Mouse (Mus musculus) ES-E14 (cell line): ENCODE results near the gene Catsper4. TPM values are rescaled to one million over a fixed set of nuclear protein-coding genes. Genes with fewer than 3 reads are reported as not detected.

Source experiments
- DNase-seq: peaks from one replicate; pipeline ENCODE4 v3.0.0-alpha.2; 2013; ENCODE audit warnings: low read depth, low spot score
- H3K27ac ChIP-seq: 2 replicates; pipeline ENCODE4 v1.5.1; 2012; ENCODE audit warnings: low read depth, mild to moderate bottlenecking, low read length, moderate library complexity, mixed read lengths; ENCODE audit not compliant: poor library complexity, insufficient read depth, severe bottlenecking
- H3K36me3 ChIP-seq: 2 replicates; pipeline ENCODE4 v1.6.1; 2012; ENCODE audit warnings: mild to moderate bottlenecking, low read length, moderate library complexity, mixed read lengths; ENCODE audit not compliant: control insufficient read depth, poor library complexity, insufficient read depth, severe bottlenecking
- H3K4me1 ChIP-seq, 2 experiments: fragments of 150-350 bp in 1 of 2; sonication (generic) in 1 of 2; 2 replicates each; pipeline ENCODE4 v1.6.1; 2012; ENCODE audit warnings: low read length in 2 of 2, mild to moderate bottlenecking in 1 of 2, mixed read lengths in 1 of 2; ENCODE audit not compliant: control insufficient read depth in 2 of 2, insufficient read depth in 2 of 2, poor library complexity in 1 of 2
- H3K4me3 ChIP-seq, 2 experiments: fragments of 150-350 bp in 1 of 2; sonication (generic) in 1 of 2; 2 replicates each; pipeline ENCODE4 v1.5.1; 2012; ENCODE audit warnings: low read length in 2 of 2, low read depth in 1 of 2, mild to moderate bottlenecking in 1 of 2, mixed read lengths in 1 of 2; ENCODE audit not compliant: insufficient read depth in 1 of 2, poor library complexity in 1 of 2, severe bottlenecking in 1 of 2
- H3K9ac ChIP-seq: 2 replicates; pipeline ENCODE4 v1.6.1; 2012; ENCODE audit warnings: low read depth, mild to moderate bottlenecking, low read length, mixed read lengths; ENCODE audit not compliant: poor library complexity, insufficient read depth, severe bottlenecking
- H3K9me3 ChIP-seq: fragments of 150-350 bp; sonication (generic); 2 replicates; pipeline ENCODE4 v1.6.1; 2012; ENCODE audit warnings: low read depth, mild to moderate bottlenecking, low read length; ENCODE audit not compliant: control insufficient read depth, insufficient read depth
- CHD2 ChIP-seq: IDR thresholded peaks from 2 replicates; pipeline ENCODE4 v1.6.1; 2014; ENCODE audit warnings: mild to moderate bottlenecking, low read depth, low read length, inconsistent platforms
- HCFC1 ChIP-seq: IDR thresholded peaks from 2 replicates; pipeline ENCODE4 v1.6.1; 2012; ENCODE audit warnings: low read length, inconsistent platforms, borderline replicate concordance; ENCODE audit not compliant: insufficient read depth
- MAFK ChIP-seq: IDR thresholded peaks from 2 replicates; pipeline ENCODE4 v1.6.1; 2014; ENCODE audit warnings: mild to moderate bottlenecking, low read depth, low read length, inconsistent platforms; ENCODE audit not compliant: insufficient read depth
- ZC3H11A ChIP-seq: IDR thresholded peaks from 2 replicates; pipeline ENCODE4 v1.6.1; 2012; ENCODE audit warnings: low read depth, mild to moderate bottlenecking, inconsistent platforms, low read length, borderline replicate concordance
- ZNF384 ChIP-seq: IDR thresholded peaks from 2 replicates; pipeline ENCODE4 v1.6.1; 2012; ENCODE audit warnings: low read depth, low read length, inconsistent platforms
- in situ Hi-C, 2 experiments: fragments of 600-800 bp; cut with MboI; formaldehyde crosslinking; loops; one replicate each; pipeline ENCODE4 v1.15.1; 2025; ENCODE audit warnings: low sequenced_read_pairs in 2 of 2, inconsistent platforms in 1 of 2; ENCODE audit not compliant: unreplicated experiment in 2 of 2
- total RNA-seq: library from RNA; depleted of rRNA; stranded (reverse); fragments of 300-350 nt; gene quantifications from 2 replicates; pipeline ENCODE4 v1.2.3, GENCODE M21; 2012

Gene Catsper4
- total RNA-seq, 1 experiment: not detected

DNA sequence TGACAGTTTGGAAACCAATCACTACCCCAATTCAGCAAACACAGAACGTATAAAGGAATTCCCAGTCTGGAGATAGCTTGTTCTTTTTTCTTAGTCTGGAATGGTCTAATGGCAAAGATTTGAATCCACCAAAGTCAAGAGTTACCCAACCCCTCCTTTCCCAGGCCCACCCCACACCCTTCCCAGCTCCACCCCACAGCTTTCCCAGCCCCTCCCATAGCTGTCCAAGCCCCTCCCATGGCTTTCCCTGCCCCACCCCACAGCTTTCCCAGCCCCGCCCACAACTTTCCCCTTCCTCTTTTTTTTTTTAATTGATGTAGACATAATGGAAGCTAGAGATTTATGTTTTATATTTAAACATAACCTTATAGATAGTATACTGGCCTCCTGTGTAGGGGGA lies 27.8 kb downstream of the Catsper4 start:
- Histone ChIP-seq H3K27ac (no peak overlapping the region), H3K4me3 (no peak overlapping the region), H3K9me3 (no peaks in the 10 kb centered on the region), H3K9ac (no peak overlapping the region), H3K36me3 (no peaks in the 10 kb centered on the region), H3K4me1 (0 out of 4 replicates have a peak, but pooled peaks cover 0 to 1% of the 10 kb centered on the region in 2 experiments)
- DNase-seq: peak; percentile 47
- no peak for TF ChIP-seq HCFC1
- 0 out of 2 replicates have a peak, but pooled peaks have one; percentile 28 for TF ChIP-seq ZNF384
- in situ Hi-C loops: no loop called here

DNA sequence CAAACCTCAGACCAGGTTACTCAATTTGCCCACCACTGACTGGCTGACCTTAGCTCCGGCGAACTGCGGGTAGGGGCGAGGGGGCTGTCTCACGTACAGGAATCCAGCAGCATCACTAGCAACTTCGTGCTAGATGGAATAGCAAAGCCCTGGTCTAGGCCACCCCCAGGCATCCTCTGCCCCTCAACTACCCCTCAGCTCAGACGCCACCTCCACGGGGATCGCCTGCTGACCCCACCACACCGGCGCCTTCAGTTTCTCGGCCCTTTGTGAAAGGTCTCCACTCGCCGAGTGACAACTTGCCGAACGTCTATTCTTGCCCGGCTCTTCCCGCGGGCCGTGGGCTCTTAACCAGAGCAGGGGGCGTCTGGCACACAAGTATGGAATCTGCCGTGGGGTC lies 40.9 kb downstream of the Catsper4 start:
- no peak for DNase-seq

DNA sequence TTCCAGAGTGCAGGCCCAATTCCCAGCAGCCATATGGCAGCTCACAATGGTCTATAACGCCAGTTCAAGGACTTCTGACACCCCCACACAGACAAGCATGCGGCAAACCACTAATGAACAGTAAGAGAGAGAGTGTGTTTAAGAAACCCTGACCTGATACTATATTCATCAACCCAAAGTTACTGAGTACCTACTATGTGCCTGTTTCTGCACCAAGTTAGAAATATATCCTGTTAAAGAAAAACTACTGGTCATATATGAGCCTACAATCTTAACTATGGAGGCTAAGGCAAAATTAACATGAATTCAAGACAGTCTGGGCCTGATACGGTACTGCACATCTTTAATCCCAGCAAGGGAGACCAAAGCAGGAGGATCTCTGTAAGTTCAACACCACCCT lies 41.6 kb downstream of the Catsper4 start:
- Histone ChIP-seq H3K4me3 (peak overlapping the region; percentile 78 to 79; a peak in 3 of 4 replicates), H3K36me3 (peaks cover 2% of the 10 kb centered on the region; the same call in 1 of the 2 replicates), H3K9me3 (no peaks in the 10 kb centered on the region), H3K4me1 (no peaks in the 10 kb centered on the region), H3K9ac (0 out of 2 replicates have a peak overlapping the region, but pooled peaks have one; percentile 84), H3K27ac (no peak overlapping the region)
- DNase-seq: no peak
- in situ Hi-C loops: no loop called here
- no peak for TF ChIP-seq HCFC1
- TF ChIP-seq ZC3H11A: no peak
- TF ChIP-seq CHD2: no peak
- TF ChIP-seq ZNF384: no peak
- TF ChIP-seq MAFK: no peak

More for the DNA sequence above, 40.9 kb downstream of the Catsper4 start:
- TF ChIP-seq MAFK (no peak), CHD2 (no peak), HCFC1 (no peak), ZC3H11A (no peak), ZNF384 (no peak)
- Histone ChIP-seq H3K4me3 (peak overlapping the region; percentile 78 to 79), H3K27ac (0 out of 2 replicates have a peak overlapping the region, but pooled peaks have one; percentile 67), H3K9me3 (no peaks in the 10 kb centered on the region), H3K9ac (peak overlapping the region; percentile 84), H3K36me3 (no peaks in the 10 kb centered on the region; the same call in 1 of the 2 replicates), H3K4me1 (no peaks in the 10 kb centered on the region)
- in situ Hi-C loops: no loop called here

DNA sequence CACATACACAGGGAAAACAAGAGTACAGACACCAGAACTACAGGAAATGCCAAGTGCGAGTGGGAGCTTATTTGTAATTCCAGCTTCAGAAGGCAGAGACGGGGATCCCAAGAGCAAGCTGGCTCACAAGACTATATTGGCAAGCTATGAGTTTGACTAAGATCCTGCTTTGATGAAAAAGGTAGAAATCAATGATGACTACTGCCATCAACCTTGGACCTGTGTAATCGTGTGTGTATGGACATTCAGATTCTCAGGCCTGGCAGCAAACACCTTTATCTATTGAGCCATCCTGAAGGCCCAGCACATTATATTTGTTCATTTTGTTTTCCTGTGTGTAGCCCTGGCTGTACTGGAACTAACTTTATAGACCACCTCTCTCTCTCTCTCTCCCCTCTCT lies 43.5 kb downstream of the Catsper4 start:
- no peaks in the 10 kb centered on the region for H3K9me3 ChIP-seq
- no peak for DNase-seq
- peaks cover 2% of the 10 kb centered on the region; the same call in 1 of the 2 replicates for H3K36me3 ChIP-seq
- in situ Hi-C loops: no loop called here
- no peak overlapping the region for H3K27ac ChIP-seq
- H3K4me3 ChIP-seq: no peak overlapping the region
- H3K4me1 ChIP-seq: no peaks in the 10 kb centered on the region
- TF ChIP-seq MAFK (no peak), CHD2 (no peak), HCFC1 (no peak), ZNF384 (no peak), ZC3H11A (no peak)
- H3K9ac ChIP-seq: no peak overlapping the region

DNA sequence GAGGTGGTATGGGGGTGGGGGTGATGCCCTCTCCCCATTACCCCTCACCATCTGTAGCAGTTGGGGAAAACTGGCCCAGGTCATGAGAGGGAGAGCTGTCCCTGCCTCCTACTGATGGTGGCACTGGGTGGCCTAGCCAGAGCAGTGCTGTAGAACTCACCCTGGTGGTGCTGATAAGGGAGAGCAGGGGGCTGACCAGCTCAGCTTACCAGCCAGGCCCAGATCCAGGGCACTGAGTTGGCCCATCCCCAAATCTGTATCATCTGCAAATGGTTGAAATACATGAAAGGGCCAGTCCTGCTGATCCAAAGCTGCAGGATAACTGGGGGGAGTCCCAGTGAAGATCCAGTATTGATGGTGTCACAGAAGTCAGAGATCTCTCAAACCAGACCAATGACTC lies 45.4 kb downstream of the Catsper4 start:
- DNase-seq: no peak
- Histone ChIP-seq H3K4me1 (no peaks in the 10 kb centered on the region), H3K9me3 (no peaks in the 10 kb centered on the region), H3K9ac (no peak overlapping the region), H3K36me3 (peaks cover 2% of the 10 kb centered on the region; the same call in 1 of the 2 replicates), H3K27ac (no peak overlapping the region), H3K4me3 (no peak overlapping the region)
- no peak for TF ChIP-seq HCFC1
- in situ Hi-C loops: no loop called here
